Mouse (Mus musculus) cerebellum, adult (tissue): Measurements from ENCODE around the gene Ercc6.

Experiments
- ATAC-seq: cut with Nextera tagmentation; 2 replicates; pipeline ENCODE4 v1.9.2; 2017; ENCODE audit warnings: mild to moderate bottlenecking, moderate library complexity, mixed read lengths; ENCODE audit not compliant: insufficient number of reproducible peaks, low FRiP score, low TSS enrichment

Ercc6 gene

DNA sequence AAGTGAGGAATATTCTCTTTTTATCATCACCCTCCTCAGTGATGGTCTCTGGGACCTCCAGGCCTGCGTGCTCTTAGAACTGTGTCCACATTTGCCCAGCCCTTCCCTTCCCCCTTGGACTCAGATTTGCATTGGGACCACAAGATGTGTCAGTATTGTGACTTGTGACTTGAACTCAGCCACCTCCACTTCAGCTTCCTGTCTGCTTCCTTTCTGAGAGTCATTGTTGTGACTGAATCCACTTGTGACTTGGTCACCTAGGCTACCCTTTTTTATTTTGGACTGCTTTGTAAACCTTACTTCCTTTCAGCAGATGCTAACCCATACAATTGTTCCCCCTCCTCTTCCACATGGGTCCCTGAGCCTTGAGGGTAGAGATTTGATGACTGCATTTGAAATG lies 2.8 kb downstream of the Ercc6 start:
- ATAC-seq: no peak

DNA sequence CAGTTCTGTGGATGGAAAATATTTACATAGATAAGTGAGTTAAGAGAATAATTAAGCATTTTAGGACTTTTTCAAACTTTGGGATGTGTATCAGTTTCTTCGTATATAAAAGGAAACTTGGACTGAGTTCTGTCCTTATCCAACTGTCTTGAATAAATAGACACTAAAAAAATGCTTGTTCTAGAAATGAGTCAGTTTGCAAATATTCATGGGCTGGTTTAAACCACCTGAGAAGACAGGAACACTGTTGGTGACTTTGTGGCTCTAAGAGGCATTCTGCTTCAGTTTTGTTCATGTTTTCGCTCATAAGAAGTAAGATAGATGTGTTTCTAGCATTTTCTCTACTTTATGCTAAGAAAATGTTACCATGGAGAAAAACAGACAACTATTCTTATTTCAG lies 5.2 kb downstream of the Ercc6 start:
- ATAC-seq: no peak

DNA sequence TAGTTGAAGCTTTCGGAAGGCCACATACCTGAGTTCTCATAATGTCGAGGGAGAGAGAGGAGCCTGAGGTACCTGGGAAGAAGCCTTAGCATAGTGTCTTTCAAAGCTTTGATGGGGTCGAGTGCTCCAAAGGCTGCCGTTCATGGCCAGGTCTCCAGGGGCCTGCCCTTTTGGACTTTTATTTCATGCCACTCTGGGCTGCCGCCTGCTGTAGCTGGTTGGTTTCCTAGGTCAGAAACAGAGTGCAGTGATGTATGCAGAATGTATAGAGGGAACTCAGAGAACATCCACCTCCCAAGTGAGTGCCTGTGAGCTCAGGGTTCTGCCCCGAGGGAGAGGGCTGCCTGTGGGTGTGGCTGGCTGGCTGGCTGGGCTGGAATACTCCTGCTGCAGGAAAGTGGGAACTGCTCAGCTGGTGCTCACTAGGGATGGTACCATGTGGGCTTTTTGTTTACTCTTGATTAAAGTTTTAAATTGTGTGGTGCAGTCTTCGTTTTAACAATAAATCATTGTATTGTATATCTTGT lies 7.1 kb downstream of the Ercc6 start:
- ATAC-seq: no peak

DNA sequence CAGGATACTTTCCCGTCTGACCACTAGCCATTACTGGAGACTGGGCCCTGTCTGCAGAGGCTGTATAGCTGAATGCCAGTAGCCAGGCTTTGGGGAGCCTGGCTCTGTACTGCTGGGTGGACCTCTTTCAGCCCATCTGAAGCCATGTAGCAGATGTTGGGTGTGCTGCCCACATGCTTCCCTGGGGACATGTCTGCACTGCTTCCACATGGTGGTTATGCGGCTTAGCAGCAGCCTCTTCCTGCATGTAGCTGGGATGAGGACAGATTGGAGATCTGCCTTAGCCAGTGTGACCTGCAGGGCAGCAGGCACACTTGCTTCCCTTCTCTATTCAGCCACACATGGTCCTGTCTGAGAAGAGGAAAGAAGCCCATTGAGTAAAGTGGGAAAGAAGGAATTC lies 9.0 kb downstream of the Ercc6 start:
- no peak for ATAC-seq

DNA sequence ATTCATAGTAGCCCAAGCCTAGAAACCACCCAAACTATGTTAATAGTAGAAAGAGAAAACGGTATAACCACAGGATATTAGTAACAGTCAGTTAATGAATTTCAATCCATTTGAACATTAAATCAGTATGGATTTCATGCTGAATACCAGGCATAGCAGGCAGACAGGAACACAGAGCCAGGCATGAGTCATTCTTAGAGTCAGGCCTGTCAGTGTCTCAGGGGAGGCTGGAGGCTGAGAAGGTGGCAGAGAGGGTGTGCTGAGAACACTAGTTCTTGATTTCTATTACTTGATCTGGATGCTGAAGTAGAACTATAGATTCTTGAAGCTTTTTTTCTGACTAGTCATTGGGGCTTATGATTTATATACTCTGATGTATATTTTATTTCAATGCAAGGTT lies 10.8 kb downstream of the Ercc6 start:
- ATAC-seq: no peak

DNA sequence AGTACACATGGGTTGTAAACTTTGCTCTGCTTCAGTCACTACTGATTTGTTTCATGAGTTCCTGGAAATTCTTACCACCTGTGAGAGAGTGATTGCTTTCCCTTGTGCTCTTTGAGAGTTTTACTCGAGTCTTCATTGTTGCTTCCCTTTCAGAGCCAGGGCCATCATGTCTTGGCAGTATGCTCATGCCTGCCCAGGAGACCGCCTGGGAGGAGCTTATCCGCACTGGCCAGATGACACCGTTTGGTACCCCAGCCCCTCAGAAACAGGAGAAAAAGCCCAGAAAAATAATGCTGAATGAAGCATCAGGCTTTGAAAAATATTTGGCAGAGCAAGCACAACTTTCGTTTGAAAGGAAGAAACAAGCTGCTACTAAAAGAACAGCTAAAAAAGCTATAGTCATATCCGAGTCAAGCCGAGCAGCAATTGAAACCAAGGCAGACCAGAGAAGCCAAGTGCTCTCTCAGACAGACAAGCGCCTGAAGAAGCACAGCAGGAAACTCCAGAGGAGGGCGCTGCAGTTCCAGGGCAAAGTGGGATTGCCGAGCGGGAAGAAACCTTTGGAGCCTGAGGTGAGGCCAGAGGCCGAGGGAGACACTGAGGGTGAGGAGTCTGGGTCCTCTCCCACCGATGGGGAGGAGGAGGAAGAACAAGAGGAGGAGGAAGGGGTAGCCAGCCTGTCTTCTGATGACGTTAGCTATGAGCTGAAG lies 12.8 kb downstream of the Ercc6 start:
- no peak for ATAC-seq

DNA sequence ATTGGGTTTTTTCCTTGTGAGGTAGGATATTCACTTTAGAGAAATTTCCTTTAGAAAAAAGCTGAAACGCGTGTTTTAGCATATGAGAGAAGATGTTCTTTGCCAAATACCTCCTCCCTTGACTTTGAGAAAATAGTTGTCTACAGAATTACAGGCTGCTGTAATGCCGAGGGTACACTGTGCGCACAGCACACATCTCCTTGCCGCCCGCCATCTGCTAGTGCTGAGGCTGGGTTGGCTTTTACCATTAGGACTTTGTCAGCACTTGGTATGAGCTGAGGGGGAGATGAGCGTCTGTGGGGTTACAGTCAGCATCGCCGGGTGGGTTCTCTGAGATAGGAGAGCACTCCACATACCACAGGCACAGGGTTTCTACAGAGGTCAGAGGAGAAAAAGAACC lies 13.9 kb downstream of the Ercc6 start:
- no peak for ATAC-seq

DNA sequence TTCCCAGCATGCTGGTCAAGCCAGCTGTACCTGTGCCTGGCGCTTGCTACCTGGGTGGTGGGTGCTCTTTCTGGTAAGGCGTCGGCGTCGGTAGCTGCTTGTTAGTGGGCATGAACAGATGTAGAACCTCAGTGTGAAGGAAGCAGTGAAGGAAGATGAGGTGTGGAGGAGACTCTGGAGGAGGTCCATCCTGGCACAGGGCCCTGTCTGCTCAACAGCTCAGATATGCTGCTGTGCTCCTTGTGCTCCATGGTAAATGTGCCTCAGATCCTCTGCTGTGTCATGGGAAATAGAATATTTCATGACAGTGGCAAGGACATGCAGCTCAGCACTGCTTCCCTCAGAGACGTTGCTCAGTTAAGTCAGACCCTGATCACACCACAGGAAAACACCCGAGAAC lies 15.7 kb downstream of the Ercc6 start:
- no peak for ATAC-seq

DNA sequence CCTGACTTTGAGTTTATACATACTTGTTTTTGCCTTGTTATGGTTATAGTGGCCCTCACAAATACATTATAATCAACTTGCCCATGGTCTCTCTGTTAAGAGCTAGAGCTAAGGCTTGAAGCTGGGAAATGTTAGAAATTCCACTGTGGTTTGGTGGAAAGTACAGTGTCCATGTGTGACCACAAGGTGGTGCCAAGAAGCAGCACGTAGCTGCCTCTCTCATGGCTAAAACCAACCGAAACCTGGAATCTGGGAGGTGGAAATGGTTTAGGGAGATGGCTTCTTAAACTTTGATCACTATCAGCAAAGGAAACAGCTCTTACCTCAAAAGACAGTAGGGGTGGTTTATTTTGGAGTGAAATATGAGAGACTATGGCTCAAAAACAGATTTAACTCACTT lies 17.6 kb downstream of the Ercc6 start:
- peak; percentile 59 for ATAC-seq

DNA sequence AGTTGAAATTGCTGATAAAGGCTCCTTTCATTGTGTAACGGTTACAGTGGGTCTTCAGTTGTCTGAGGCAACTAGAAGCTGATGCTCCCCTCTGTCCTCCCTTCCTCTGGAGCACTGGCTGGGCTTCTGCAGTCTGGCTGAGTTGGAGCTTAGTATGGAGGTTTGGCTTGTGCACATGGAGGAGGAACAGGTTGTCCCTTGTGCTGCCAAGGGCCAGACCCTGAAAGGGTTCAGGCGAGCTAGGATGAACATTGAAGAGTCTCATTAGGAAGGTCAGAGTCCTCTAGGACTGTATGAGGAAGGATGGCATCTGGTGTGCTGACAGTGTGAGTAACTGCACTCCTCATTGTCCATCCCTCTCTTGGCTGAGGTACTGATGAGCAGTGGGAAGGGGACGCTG lies 18.1 kb downstream of the Ercc6 start:
- ATAC-seq: no peak

DNA sequence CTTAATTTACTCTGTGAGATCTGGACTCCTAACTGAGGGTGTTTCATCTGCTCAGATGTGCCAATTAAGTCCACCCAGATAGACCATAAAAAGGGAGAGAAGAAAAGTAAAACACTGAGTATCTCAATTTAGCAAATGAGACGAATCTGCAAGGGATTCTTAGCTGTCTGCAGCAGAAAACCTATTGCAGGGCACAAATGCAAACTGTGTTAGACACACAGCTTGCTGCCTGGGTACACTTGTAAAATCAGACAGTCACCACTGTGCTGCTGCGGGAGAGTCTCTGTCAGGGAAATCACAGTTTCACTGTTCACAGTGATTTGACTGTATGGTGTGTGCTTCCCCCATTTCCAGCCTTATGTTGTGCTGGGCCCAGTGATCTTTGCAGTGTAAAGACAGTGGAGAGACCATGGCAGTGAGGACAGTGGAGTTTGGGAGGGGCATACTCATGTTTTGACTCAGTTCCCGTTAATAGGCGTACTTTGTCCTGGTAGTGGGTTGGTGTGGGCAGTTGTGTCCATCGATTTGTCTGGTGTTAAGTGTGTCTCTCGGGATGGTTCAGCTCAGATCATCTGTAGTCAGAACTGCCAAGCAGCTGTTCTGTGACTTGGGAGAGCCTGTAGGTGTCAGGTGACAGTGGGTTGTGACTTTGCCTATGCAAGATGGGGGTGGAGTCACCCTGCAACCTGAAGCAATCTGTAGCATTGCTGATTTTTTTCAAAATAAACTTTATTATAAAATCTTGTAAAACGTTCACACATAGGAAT lies 19.2 kb downstream of the Ercc6 start:
- ATAC-seq: no peak

DNA sequence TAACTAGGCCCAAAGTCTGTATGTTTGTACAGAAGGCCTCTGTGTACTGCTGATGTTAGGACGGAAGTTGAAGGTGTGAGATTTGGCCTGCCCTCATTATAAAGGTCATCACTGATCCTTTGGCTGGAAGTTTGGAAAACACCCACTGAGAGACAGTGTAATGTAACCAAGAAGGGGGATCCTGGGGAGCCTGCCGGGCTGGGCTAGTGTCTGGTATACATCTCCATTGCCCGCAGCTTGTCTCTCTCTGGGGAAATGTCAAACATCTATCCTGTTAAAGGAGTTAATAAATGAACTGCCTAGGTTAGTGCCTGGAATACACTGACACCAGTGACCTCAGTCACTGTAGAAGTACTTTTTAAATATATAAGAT lies 19.8 kb downstream of the Ercc6 start:
- no peak for ATAC-seq

DNA sequence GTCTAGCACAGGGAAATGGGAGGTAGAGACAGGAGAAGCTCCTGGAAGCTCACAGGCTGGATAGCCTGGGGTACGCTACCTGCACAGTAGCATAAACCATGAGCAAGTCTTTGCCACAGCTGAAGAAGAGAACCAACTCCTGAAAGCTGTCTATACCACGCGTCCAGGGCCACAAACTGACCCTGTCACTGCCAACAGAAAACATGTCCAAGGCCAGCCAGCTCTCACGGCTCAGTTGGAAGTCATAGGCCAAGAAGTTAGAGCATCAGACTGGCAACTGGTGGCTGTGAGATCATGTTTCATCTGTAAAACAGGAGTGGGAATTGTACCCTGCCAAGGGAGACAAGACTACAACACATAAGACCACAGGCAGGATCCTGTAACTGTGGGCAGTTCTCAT lies 20.3 kb downstream of the Ercc6 start:
- ATAC-seq: no peak

DNA sequence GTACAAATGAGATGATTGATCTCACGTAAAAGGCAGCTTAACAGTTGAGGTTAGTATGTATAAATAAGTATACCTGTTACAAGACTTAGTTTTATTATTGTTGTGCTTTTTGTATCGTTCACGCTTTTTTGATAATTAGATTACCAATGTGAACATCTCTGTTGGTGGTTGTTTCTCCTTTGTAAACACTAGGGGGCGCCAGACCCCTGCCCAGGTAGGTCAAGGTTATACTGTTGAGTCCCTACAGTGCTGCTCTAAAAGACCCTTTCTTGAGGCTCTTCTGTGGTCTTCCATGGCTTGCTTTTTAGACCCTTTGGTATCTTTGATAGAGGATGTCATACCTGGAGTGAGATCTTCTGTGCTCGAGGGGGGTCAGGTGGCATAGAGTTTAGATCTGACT lies 20.8 kb downstream of the Ercc6 start:
- ATAC-seq: no peak

DNA sequence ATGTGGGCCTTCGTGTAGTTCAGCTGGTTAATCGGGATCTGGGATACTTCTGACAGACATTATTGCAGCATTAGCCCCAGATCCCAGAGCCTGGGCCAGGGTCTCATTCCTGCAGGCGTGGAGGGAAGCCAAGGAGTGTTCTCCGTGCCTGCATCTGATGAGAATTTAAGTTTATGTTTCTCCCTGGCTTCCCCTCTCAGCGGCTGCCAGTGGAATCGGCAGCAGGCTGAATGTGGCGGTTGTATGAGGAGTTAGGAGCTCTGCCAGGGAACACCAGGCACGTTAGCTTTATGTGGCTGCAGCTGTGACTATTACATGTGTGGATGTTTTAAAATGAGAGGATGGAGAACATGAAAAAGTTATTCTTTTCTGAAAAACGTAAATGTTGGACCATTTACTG lies 23.4 kb downstream of the Ercc6 start:
- ATAC-seq: no peak

DNA sequence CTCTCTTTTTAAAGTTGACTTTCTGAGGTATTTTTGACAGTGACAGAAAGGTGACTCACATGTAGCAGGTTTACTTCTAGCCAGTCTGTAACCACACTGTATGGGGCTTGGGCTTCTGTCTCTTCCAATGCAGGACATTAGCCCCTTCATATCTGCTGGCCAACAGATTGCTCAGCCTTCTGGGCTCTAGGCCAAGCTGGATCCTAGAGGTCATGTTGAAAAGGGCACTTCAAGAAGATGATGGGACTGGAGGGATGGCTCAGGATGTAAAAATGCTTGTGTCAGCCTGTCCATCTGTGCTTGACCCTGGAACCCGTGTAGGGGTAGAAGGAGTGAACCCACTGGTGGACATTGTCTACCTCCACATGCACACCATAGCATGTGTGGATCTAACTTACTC lies 24.8 kb downstream of the Ercc6 start:
- no peak for ATAC-seq

DNA sequence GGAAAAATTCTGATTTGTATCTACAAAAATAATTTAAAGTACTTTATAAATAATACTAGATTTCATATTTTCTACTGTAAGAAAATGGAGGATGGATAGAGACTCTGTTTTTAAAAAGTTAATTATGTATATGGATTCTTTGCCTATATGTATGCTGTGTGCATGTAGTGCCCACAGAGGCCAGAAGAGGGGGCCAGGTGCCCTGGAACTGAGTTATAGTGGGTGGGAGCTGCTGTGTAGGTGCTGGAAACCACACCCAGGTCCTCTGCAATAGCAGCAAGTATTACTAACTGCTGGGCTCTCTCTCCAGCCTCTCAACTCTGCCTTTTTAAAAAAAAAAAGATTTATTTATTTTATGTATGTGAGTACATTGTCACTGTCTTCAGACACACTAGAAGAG lies 29.8 kb downstream of the Ercc6 start:
- no peak for ATAC-seq

DNA sequence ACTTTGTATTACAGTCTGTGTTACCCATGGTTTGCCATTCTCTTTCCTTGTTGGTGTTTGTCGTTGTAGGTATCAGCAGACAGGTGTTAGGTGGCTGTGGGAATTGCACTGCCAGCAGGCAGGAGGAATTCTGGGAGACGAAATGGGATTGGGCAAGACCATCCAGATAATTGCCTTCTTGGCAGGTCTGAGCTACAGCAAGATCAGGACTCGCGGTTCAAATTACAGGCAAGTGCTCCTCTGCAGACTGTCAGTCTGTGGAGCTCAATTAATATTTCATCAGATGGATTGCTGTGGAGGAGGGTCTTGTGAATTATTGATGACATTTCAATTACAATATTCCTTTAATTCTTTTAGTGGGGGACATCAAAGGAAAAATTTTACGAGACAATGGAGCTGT lies 33.4 kb downstream of the Ercc6 start:
- ATAC-seq: no peak

DNA sequence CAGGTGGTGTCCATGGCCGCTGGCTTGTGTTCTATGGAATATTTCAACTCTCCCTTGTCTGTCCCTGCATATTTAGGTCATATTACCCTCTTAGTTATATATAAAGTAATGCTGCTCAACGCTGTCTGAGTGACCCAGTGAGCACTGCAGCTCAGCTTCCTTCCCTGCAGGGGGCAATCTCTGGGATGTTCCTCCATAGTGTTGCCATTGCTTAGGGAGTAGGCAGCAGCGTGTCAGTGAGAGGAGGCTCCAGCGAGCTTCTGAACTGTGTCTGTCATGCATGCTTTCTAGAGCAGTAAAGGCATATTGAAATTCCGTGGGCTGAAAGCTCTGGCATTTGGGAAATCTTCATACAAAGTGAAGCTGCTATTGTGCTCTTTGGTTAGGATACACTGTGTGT lies 38.5 kb downstream of the Ercc6 start:
- ATAC-seq: no peak

DNA sequence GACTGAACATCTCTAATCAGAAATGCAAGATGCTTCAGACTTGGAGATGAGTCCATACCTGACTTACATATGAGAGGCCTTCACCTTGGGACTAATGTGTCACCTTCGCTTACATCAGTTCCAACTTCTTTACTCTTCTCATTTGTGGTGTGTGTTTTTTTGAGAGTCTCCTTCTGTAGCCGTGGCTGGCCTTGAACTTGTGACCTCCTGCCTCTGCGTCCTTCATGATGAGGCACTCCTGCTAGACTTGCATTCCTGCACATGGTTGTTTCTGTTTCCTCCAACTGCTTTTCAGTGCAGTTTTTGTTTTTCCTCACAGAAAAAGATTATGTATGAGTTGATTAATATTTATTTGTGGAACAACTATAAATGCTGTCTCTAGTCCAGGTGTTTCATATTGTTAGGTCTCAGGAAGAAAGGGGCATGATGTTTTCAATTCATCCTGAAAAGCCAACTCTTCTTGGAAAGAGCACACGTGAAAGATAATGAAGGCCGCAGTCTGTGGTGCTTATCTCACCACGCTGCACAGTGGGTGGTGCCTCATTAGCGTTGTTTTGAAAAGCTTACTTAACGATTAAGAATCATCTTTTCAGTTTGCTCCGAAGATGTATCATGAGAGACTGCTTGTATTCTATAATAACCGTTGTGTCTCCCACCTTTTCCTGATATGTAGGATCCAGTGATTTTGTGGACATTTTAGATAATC lies 40.0 kb downstream of the Ercc6 start:
- no peak for ATAC-seq

DNA sequence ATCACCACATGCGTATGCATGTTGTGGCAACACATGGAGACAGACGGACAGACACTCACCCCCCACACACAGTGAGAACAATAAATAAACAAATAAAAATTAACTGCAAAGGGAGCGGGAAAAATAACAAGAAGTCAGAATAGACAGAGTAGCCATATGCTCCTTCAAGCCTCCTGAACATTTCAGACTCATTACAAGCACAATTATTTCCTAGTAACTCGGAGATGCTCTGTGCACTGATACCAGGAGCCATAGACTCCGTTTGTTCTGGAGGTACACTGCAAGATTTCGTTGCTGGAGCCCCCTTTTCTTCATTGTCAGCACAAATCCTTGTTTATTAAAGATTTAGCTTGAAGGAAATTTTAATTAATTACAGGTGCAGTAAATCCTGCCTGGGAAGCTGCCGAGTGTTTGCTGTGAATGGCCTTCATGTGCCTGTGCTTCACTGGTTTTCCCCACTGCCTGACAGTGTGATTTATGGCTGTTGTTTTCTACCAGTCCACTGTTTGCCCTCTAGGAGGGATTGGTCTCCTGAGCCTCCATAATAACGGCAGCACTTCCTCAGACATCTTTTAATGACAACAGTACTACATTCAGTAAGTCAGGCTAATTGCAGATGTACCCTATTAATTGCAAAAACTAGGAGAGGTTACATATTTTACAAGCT lies 41.7 kb downstream of the Ercc6 start:
- no peak for ATAC-seq
